Mouse (Mus musculus): Measurements from ENCODE around the gene Rapgef5. TPM values are rescaled to one million over a fixed set of nuclear protein-coding genes. Genes with fewer than 3 reads are reported as not detected.

Gene Rapgef5
- polyA plus RNA-seq, 1 experiment from 2014 or later: 5.6 TPM

- H3K36me3 ChIP-seq (ENCODE audit: control insufficient read depth, insufficient read depth, low read length): no peaks in the 10 kb centered on the region
- peak overlapping the region; percentile 89 for H3K27ac ChIP-seq (replicated peaks)
- no peaks in the 10 kb centered on the region for H3K9me3 ChIP-seq (ENCODE audit: control insufficient read depth, low read length)
- TF ChIP-seq CTCF (IDR thresholded peaks at IDR 0.05; ENCODE audit: low read depth): peak; percentile 43; the same call in 1 of the 2 replicates
- TF ChIP-seq EP300 (optimal IDR thresholded peaks at IDR 0.05): no peak
- WGBS: 6% methylated on average over 57 of the region's 64 CpGs
- ATAC-seq (ENCODE audit: low FRiP score, low TSS enrichment) (peak; percentile 92), DNase-seq (ENCODE audit: low spot score) (peak; percentile 89)
- H3K9ac ChIP-seq (ENCODE audit: low read length): peak overlapping the region; percentile 65
- no peaks in the 10 kb centered on the region; the same call in 1 of the 2 replicates for H3K4me1 ChIP-seq (replicated peaks; ENCODE audit: control insufficient read depth, insufficient read depth)
- H3K4me2 ChIP-seq (replicated peaks; ENCODE audit: low read depth): peak overlapping the region; percentile 89
- no peaks in the 10 kb centered on the region; the same call in 1 of the 2 replicates for H3K27me3 ChIP-seq (ENCODE audit: control insufficient read depth, insufficient read depth, low read length)
- H3K4me3 ChIP-seq (ENCODE audit: low read depth, low read length): peak overlapping the region; percentile 61
Measured at GRCm38 (mm10) chr12:117533176-117534086, 17.2 kb downstream of the Rapgef5 start.

- Histone ChIP-seq H3K9ac (ENCODE audit: low read length) (peak overlapping the region; percentile 65), H3K36me3 (ENCODE audit: control insufficient read depth, insufficient read depth, low read length) (no peaks in the 10 kb centered on the region), H3K27ac (replicated peaks) (peak overlapping the region; percentile 89), H3K9me3 (ENCODE audit: control insufficient read depth, low read length) (no peaks in the 10 kb centered on the region), H3K27me3 (ENCODE audit: control insufficient read depth, insufficient read depth, low read length) (no peaks in the 10 kb centered on the region; the same call in 1 of the 2 replicates), H3K4me3 (ENCODE audit: low read depth, low read length) (peak overlapping the region; percentile 61), H3K4me1 (replicated peaks; ENCODE audit: control insufficient read depth, insufficient read depth) (no peaks in the 10 kb centered on the region; the same call in 1 of the 2 replicates), H3K4me2 (replicated peaks; ENCODE audit: low read depth) (peak overlapping the region; percentile 89)
- WGBS: 1% methylated on average over 52 of the region's 66 CpGs
- DNase-seq (ENCODE audit: low spot score) (peak; percentile 52), ATAC-seq (ENCODE audit: low FRiP score, low TSS enrichment) (peak; percentile 86)
- TF ChIP-seq CTCF (IDR thresholded peaks at IDR 0.05; ENCODE audit: low read depth) (peak; percentile 25; the same call in 1 of the 2 replicates), EP300 (optimal IDR thresholded peaks at IDR 0.05) (no peak)
Measured at GRCm38 (mm10) chr12:117534087-117534751, 17.9 kb downstream of the Rapgef5 start.

DNA sequence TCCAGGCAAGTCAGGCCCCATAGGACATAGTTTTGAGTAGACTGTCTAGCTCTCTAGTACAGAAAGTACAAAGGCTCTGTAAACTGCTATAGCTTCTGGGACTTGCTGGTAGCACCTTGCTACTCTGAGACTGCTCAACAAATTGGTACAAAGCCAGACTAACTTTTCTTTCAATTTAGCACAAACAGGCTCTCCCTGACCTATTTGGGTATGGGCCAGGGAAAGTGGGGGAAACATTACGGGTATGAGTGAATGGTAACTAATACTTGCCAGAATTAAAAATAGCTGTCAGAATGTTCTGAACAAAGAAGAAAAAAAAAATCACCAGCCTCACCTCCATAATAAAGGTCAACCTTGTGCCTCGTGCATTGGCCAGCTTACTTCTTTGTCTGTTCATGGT is 24.1 kb downstream of the Rapgef5 start:
- Histone ChIP-seq H3K9ac (ENCODE audit: low read length) (no peak overlapping the region), H3K36me3 (ENCODE audit: control insufficient read depth, insufficient read depth, low read length) (no peaks in the 10 kb centered on the region), H3K4me1 (replicated peaks; ENCODE audit: control insufficient read depth, insufficient read depth) (no peaks in the 10 kb centered on the region; the same call in 1 of the 2 replicates), H3K4me3 (ENCODE audit: low read depth, low read length) (no peak overlapping the region), H3K9me3 (ENCODE audit: control insufficient read depth, low read length) (no peaks in the 10 kb centered on the region), H3K4me2 (replicated peaks; ENCODE audit: low read depth) (no peak overlapping the region), H3K27ac (replicated peaks) (no peak overlapping the region), H3K27me3 (ENCODE audit: control insufficient read depth, insufficient read depth, low read length) (no peaks in the 10 kb centered on the region)
- 29% methylated on average over 2 of the region's 2 CpGs for WGBS
- ATAC-seq (ENCODE audit: low FRiP score, low TSS enrichment) (no peak), DNase-seq (ENCODE audit: low spot score) (no peak)
- TF ChIP-seq CTCF (IDR thresholded peaks at IDR 0.05; ENCODE audit: low read depth) (no peak), EP300 (optimal IDR thresholded peaks at IDR 0.05) (no peak)

DNA sequence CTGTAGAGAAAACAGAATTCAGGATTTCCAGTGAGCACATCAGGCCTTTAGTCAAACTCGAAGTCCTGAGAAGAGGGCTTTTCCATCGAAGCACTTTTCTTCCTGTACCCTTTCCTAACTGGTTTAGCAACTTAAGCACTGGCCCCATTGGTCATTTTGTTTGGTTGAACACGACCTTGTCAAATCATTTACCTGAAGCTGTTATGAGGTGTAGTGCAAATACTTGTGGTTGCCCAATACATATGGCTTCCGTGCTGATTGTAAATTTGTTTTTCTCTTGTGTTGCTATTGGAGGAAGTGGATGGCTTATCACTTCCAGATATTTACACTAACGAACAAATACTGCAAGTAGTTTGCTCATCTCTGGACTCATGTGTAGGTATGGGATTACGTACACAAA is 29.0 kb downstream of the Rapgef5 start:
- peak overlapping the region; percentile 67 for H3K27ac ChIP-seq (replicated peaks)
- no peaks in the 10 kb centered on the region for H3K4me1 ChIP-seq (replicated peaks; ENCODE audit: control insufficient read depth, insufficient read depth)
- 52% methylated on average over 6 of the region's 6 CpGs for WGBS
- no peaks in the 10 kb centered on the region for H3K9me3 ChIP-seq (ENCODE audit: control insufficient read depth, low read length)
- DNase-seq (ENCODE audit: low spot score): peak; percentile 52
- H3K4me2 ChIP-seq (replicated peaks; ENCODE audit: low read depth): no peak overlapping the region
- TF ChIP-seq CTCF (IDR thresholded peaks at IDR 0.05; ENCODE audit: low read depth): no peak
- TF ChIP-seq EP300 (optimal IDR thresholded peaks at IDR 0.05): no peak
- ATAC-seq (ENCODE audit: low FRiP score, low TSS enrichment): peak; percentile 96
- H3K27me3 ChIP-seq (ENCODE audit: control insufficient read depth, insufficient read depth, low read length): no peaks in the 10 kb centered on the region
- no peak overlapping the region for H3K9ac ChIP-seq (ENCODE audit: low read length)
- no peak overlapping the region for H3K4me3 ChIP-seq (ENCODE audit: low read depth, low read length)
- no peaks in the 10 kb centered on the region for H3K36me3 ChIP-seq (ENCODE audit: control insufficient read depth, insufficient read depth, low read length)

DNA sequence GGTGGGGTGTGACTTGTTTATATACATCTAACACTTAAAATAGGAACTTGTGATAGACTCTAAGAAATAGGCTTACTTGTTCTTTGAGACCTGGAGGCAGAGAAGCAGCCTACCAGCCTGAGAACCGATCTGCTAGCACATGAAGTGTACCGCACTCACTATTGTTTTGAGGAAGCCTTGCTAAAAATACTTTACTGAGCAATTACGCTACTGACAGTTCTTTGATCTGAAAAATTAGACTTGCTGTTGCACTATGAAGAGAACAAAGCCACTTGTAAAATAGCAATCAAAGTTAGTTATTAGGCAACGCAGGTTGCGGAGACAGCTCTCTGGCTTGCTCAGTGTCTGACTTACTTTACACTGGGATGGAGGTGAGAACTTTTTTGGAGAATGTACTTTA is 37.1 kb downstream of the Rapgef5 start:
- ATAC-seq (ENCODE audit: low FRiP score, low TSS enrichment) (no peak), DNase-seq (ENCODE audit: low spot score) (no peak)

More for the DNA sequence above, 37.1 kb downstream of the Rapgef5 start:
- TF ChIP-seq CTCF (IDR thresholded peaks at IDR 0.05; ENCODE audit: low read depth) (no peak), EP300 (optimal IDR thresholded peaks at IDR 0.05) (no peak)
- Histone ChIP-seq H3K4me2 (replicated peaks; ENCODE audit: low read depth) (no peak overlapping the region), H3K4me1 (replicated peaks; ENCODE audit: control insufficient read depth, insufficient read depth) (no peaks in the 10 kb centered on the region), H3K36me3 (ENCODE audit: control insufficient read depth, insufficient read depth, low read length) (no peaks in the 10 kb centered on the region), H3K27ac (replicated peaks) (no peak overlapping the region), H3K9me3 (ENCODE audit: control insufficient read depth, low read length) (no peaks in the 10 kb centered on the region), H3K9ac (ENCODE audit: low read length) (no peak overlapping the region), H3K27me3 (ENCODE audit: control insufficient read depth, insufficient read depth, low read length) (no peaks in the 10 kb centered on the region), H3K4me3 (ENCODE audit: low read depth, low read length) (no peak overlapping the region)
- WGBS: 66% methylated on average over 5 of the region's 5 CpGs

Data from stomach, postnatal 0 days (tissue).